Mouse (Mus musculus): ENCODE measurements around the gene Itga4. TPM values are rescaled to one million over a fixed set of nuclear protein-coding genes. Genes with fewer than 3 reads are reported as not detected.

Gene Itga4
- 2.7 and 8.1 TPM in 2 replicates for polyA plus RNA-seq (2015; fragmentation: Nextera tagmentation; extraction: Ambion mirVana)

DNA sequence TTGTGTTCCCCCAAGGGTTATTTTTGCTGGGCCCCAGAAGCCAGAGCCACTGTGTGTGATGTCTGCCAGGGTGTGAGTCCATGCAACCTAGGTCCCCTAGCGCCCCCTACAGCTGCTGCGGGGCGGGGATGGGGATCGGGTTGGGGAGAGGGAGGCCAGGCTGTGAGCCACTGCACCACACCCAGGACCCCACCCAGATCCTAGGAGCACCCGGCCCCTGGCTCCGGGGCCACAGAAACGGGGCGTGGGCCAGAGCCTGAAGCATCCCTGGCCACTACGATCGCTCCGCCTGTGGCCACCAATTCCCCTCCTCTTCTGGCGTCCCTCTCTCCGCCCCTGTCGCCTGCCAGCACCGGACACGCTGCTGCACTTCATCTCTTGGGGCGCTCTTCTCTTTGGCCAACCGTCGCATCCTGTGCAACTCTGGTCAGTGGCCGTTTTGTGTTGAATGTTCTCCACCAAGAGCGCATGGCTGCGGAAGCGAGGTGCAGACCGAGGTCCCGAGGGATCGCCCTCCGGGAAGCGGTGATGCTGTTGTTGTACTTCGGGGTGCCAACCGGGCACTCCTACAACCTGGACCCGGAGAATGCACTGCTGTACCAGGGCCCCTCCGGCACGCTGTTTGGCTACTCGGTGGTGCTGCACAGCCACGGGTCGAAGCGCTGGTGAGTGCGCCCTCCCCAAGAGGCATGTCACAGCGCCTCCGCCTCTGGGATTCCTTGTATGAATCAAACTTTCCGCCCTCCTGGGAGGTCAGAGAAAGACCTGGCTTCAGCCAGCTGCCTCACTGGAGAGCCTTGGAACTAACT lies at the start of gene Itga4:
Itga4 (plus strand) TSS at position 235 of the 809 bp plus-strand sequence.
- Histone ChIP-seq H3K4me1 (replicated peaks) (peaks cover 13% of the 10 kb centered on the region), H3K9me3 (replicated peaks) (no peaks in the 10 kb centered on the region), H3K27ac (peak within 1 kb of the TSS; percentile 54), H3K4me3 (peak within 1 kb of the TSS; percentile 58), H3K27me3 (peaks cover 6% of the 10 kb centered on the region; the same call in 1 of the 2 replicates), H3K9ac (peak within 1 kb of the TSS; percentile 54), H3K36me3 (no peaks in the 10 kb centered on the region), H3K4me2 (peak within 1 kb of the TSS; percentile 93)
- ATAC-seq (replicated peaks; ENCODE audit: insufficient number of reproducible peaks, insufficient read depth, low FRiP score, low read depth), result peak; percentile 82
- under 1% methylated on average over 41 of the region's 41 CpGs for WGBS

DNA sequence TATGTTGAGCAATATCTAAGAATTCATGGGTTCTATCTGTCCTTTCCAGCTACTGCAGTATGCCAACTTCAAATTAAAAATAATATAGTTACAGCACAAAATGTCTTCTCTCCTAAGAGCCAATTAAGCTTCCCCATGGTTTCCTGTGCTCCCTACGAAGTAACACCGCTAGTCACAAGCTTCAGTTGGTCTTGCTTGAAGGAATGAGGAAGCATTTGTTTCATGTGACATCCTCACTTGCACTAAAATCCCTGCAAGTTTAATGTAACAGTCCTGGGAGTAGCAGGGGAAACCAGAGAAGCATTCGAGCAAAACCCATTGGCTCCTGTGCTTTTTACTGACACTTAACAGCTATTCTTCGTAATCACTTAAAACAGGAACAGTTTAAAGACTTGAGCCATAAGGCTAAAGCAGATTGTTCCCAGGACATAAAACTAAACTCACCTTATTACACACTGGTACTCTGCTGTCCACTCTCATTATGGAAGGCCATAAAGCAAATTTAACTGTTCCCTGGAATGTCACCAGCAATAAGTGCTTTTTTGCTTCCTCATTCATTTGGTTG lies 49.0 kb upstream of the Itga4 start:
- Histone ChIP-seq H3K4me1 (replicated peaks) (no peaks in the 10 kb centered on the region), H3K4me3 (no peak overlapping the region), H3K9me3 (replicated peaks) (no peaks in the 10 kb centered on the region), H3K36me3 (no peaks in the 10 kb centered on the region), H3K4me2 (no peak overlapping the region), H3K27ac (no peak overlapping the region), H3K27me3 (no peaks in the 10 kb centered on the region), H3K9ac (no peak overlapping the region)
- ATAC-seq (replicated peaks; ENCODE audit: insufficient number of reproducible peaks, insufficient read depth, low FRiP score, low read depth), result no peak
- 77% methylated on average over 4 of the region's 4 CpGs for WGBS

DNA sequence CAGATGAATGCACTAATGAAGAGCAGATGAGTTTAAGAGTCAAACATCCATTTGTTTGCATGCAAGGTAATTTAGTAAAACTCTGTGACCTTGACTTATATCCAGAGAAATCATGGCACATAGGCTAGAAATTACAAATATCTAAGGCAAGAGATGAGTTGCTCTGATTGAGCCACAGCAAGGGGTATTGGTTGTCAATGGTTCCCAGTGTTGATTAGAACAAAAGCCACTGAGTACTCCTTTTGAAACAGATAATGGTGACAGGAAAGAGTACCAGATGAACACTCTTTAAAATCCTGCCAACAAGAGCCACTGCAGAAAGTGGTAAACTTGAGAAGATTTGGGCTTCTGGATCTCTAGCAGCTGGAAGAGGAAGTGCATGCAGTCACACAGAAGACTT lies 40.2 kb upstream of the Itga4 start:
- no peaks in the 10 kb centered on the region for H3K27me3 ChIP-seq
- H3K4me2 ChIP-seq, result no peak overlapping the region
- no peak for ATAC-seq (replicated peaks; ENCODE audit: insufficient number of reproducible peaks, insufficient read depth, low FRiP score, low read depth)
- no peak overlapping the region for H3K4me3 ChIP-seq
- no peaks in the 10 kb centered on the region for H3K4me1 ChIP-seq (replicated peaks)
- H3K36me3 ChIP-seq, result no peaks in the 10 kb centered on the region
- H3K27ac ChIP-seq, result no peak overlapping the region
- no peaks in the 10 kb centered on the region for H3K9me3 ChIP-seq (replicated peaks)
- H3K9ac ChIP-seq, result no peak overlapping the region

DNA sequence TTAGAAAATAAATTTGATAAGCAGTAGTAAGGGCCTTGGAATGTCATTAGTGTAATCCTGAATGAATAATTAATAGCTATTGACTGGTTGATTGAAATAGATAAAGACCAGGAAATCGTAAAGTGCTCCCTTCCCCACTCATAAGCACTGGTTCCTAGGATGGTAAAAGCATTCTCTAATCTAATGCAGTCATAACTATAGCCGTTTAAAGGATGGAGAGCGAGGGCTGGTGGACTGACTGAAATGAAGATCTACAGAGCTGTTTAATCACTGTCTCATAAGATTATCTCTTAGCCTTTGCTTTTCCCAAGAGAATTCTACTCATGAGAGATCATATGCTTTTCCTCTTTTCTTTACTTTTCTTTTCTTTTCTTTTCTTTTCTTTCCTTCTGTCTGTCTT lies 39.7 kb upstream of the Itga4 start:
- H3K36me3 ChIP-seq, result no peaks in the 10 kb centered on the region
- H3K27me3 ChIP-seq, result no peaks in the 10 kb centered on the region
- 69% methylated on average over 3 of the region's 3 CpGs for WGBS
- no peak overlapping the region for H3K4me3 ChIP-seq
- H3K4me2 ChIP-seq, result no peak overlapping the region
- H3K4me1 ChIP-seq (replicated peaks), result no peaks in the 10 kb centered on the region
- no peak overlapping the region for H3K9ac ChIP-seq
- no peak overlapping the region for H3K27ac ChIP-seq
- no peaks in the 10 kb centered on the region for H3K9me3 ChIP-seq (replicated peaks)
- ATAC-seq (replicated peaks; ENCODE audit: insufficient number of reproducible peaks, insufficient read depth, low FRiP score, low read depth), result no peak

DNA sequence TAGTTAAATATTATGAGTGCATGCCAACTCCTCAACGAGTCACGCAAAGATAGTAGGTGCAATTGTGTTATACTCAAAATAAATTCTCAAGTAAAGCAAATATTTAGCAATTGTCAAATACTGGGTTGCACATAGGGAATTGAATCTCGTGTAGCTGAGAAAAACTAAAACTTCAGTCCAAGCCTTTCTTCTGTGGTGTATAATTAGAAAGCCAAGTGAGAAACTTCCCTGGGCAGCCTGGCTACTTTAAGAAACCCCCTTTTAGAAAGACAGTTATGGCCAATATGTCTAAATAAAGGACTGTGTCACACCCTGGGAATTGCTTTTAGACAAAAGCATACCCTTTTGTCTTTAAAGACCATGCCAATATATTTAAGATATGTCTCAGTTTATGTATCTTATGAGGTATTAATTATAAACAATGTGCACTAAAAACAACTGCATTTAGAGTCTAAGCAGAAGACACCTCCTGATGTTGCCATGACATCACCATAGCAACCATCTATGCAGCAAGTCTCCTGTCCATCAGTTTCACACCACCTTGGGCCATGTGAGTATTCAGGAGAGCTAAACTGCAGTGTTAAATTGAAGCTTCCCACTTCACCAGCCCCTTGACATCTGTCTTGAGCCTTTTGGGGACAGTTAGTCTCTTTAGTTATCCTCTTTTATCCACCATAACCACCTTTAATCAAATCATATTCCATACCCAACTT lies 30.4 kb upstream of the Itga4 start:
- no peaks in the 10 kb centered on the region for H3K27me3 ChIP-seq
- H3K27ac ChIP-seq, result no peak overlapping the region
- WGBS, result 64% methylated on average over 3 of the region's 3 CpGs
- no peaks in the 10 kb centered on the region for H3K36me3 ChIP-seq
- ATAC-seq (replicated peaks; ENCODE audit: insufficient number of reproducible peaks, insufficient read depth, low FRiP score, low read depth), result no peak
- no peak overlapping the region for H3K4me2 ChIP-seq
- no peak overlapping the region for H3K9ac ChIP-seq
- H3K4me3 ChIP-seq, result no peak overlapping the region
- no peaks in the 10 kb centered on the region for H3K4me1 ChIP-seq (replicated peaks)
- no peaks in the 10 kb centered on the region for H3K9me3 ChIP-seq (replicated peaks)

DNA sequence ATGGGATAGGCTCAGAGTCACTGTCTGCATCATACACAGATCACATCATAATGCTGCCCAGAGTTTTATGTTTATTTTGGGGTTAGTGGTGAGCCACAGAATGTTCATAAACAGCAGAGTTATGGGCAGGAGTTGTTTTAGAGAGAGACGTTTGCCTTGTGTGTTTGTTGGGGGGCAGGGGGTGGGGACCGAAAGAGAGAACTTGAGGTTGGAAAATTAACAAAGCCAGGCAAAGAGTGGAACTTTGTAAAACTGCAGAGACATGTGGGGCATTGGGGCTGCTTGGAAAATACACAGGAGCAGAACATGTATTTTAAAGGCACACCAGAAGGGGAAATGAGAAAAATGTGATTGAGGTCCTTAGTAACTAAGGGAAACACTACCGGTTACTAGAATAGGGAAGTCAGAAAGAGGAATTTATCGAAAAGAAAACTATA lies 27.4 kb upstream of the Itga4 start:
- no peaks in the 10 kb centered on the region for H3K4me1 ChIP-seq (replicated peaks)
- no peaks in the 10 kb centered on the region for H3K9me3 ChIP-seq (replicated peaks)
- H3K27ac ChIP-seq, result no peak overlapping the region
- no peak overlapping the region for H3K4me3 ChIP-seq
- 74% methylated on average over 4 of the region's 4 CpGs for WGBS
- no peak overlapping the region for H3K9ac ChIP-seq
- H3K36me3 ChIP-seq, result no peaks in the 10 kb centered on the region
- H3K4me2 ChIP-seq, result no peak overlapping the region
- ATAC-seq (replicated peaks; ENCODE audit: insufficient number of reproducible peaks, insufficient read depth, low FRiP score, low read depth), result no peak
- H3K27me3 ChIP-seq, result no peaks in the 10 kb centered on the region

DNA sequence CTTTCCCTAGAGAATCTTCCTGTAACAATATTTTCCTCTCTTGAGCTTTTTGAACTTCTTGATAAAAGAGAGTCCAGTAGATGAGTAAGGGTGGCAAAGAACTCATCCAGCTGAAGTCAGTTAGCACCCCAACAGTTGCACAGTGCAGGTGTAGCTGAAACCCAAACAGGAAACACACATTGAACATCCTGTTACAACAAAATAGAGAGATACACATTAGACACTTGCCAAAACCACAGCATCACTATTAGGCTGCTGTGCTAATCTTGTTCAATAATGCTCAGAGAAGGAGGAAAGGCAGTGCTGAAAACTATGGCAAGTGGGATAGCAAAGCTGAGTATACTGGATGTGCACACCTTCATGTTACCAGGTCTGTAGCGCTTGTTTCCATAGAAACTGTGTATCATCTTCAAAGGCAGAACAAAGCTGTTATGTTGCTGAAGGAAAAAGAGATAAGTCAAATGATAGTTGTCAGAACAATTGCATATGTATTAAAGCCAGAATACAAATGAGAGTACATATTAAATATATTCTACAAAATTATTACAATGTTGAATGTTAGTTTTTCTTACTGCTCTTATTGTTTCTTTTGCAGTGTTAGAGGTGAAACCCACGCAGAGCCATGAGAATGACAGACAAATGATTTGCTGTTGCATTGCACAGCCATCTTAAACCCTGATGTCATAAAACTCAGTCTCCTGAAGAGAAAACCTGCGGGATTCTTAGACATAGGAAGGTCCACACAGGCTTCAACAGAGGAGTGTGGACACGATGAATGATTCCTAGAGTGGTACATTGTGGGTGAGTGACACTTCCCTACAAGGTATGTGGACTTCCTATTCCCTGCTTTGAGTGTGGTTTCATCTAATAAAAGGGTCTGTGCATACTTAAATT lies 23.9 kb upstream of the Itga4 start:
- no peak overlapping the region for H3K4me3 ChIP-seq
- H3K27ac ChIP-seq, result no peak overlapping the region
- ATAC-seq (replicated peaks; ENCODE audit: insufficient number of reproducible peaks, insufficient read depth, low FRiP score, low read depth), result no peak; the same call in 1 of the 2 replicates
- H3K4me1 ChIP-seq (replicated peaks), result no peaks in the 10 kb centered on the region
- WGBS, result 84% methylated on average over 4 of the region's 4 CpGs
- no peak overlapping the region for H3K4me2 ChIP-seq
- H3K27me3 ChIP-seq, result no peaks in the 10 kb centered on the region
- no peak overlapping the region for H3K9ac ChIP-seq
- no peaks in the 10 kb centered on the region for H3K36me3 ChIP-seq
- H3K9me3 ChIP-seq (replicated peaks), result no peaks in the 10 kb centered on the region

DNA sequence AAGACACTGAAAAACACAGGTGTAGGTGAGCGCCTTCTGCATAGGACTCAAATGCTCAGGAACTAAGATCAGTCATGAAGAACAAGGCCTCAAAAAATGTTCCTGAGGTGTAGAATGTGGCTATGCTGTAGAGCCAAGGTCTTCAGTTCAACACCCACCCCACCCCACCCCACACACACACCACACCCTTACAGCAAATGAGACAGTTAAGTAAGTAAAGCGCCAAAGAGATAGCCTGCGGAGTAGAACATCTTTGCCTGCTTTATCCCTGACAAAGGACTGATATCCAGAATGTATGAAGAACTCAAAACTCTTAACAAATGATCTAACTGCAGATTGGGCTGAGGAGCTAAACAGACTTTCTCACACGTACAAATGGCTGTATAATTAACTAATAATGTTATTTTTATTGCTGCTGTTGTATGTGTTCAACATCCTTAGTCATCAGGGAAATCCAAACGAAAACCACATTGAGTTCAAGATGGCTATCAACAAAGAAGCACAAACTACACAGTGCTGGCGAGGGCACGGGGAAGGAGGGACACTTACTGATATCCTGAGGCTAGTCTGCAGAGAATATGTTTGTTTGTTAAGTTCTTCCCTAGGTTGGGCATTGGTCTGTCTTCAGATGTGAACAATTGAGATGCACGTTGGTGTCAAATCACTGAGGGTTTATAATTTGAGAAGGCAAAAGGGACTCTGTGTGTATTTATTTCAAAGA lies 19.3 kb upstream of the Itga4 start:
- Histone ChIP-seq H3K4me1 (replicated peaks) (no peaks in the 10 kb centered on the region), H3K9me3 (replicated peaks) (no peaks in the 10 kb centered on the region), H3K4me3 (no peak overlapping the region), H3K4me2 (no peak overlapping the region), H3K36me3 (no peaks in the 10 kb centered on the region), H3K9ac (no peak overlapping the region), H3K27ac (no peak overlapping the region), H3K27me3 (no peaks in the 10 kb centered on the region)
- ATAC-seq (replicated peaks; ENCODE audit: insufficient number of reproducible peaks, insufficient read depth, low FRiP score, low read depth), result no peak
- WGBS, result 78% methylated on average over 8 of the region's 8 CpGs

DNA sequence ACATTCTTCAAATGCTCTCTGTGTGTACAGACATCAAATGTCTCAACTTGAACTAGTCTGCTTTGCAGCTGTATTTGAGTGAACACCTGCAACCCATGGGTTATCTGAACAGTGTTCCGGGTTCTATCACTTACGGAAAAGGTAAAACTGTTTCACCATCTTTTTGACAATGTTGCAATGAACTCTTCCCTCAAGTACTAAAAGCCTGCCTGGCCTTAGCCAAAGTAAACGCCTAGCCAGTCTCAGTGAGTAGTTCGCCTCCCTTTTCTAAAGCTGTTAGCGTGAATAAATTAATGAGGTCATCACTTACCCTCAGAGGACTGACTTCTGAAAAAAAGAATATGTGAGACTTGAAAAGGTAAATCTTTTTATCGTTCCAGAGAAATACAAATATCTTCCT lies 18.0 kb upstream of the Itga4 start:
- Histone ChIP-seq H3K4me3 (no peak overlapping the region), H3K9me3 (replicated peaks) (no peaks in the 10 kb centered on the region), H3K36me3 (no peaks in the 10 kb centered on the region), H3K4me1 (replicated peaks) (peaks cover 4% of the 10 kb centered on the region), H3K27ac (no peak overlapping the region), H3K4me2 (no peak overlapping the region), H3K9ac (no peak overlapping the region), H3K27me3 (no peaks in the 10 kb centered on the region)
- no peak for ATAC-seq (replicated peaks; ENCODE audit: insufficient number of reproducible peaks, insufficient read depth, low FRiP score, low read depth)
- WGBS, result 65% methylated on average over 6 of the region's 6 CpGs

DNA sequence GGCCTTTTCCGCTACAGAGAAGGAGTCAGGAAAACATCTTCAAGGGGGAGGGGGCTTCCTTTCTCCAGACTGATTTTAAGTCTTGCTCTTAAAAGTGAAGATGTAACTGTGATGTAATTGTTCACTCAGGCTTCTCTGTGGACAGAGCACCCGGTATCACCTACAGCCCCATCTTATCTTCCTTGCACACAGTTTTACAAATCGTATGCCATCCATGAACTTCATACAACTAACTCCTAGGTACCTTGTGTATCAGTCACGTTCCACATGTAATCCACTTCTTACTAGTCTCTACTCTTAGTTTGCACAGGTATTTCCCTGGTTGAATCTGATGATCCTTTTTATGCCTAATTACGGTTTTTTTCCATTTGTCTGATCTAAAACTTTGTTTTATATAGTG lies 10.9 kb upstream of the Itga4 start:
- Histone ChIP-seq H3K27ac (no peak overlapping the region), H3K36me3 (no peaks in the 10 kb centered on the region), H3K4me2 (no peak overlapping the region), H3K27me3 (no peaks in the 10 kb centered on the region), H3K4me3 (no peak overlapping the region), H3K9me3 (replicated peaks) (no peaks in the 10 kb centered on the region), H3K4me1 (replicated peaks) (peaks cover 13% of the 10 kb centered on the region), H3K9ac (no peak overlapping the region)
- 76% methylated on average over 5 of the region's 5 CpGs for whole genome bisulfite sequencing
- ATAC-seq (replicated peaks; ENCODE audit: insufficient number of reproducible peaks, insufficient read depth, low FRiP score, low read depth), result no peak

Measured in heart, embryonic 15.5 days (tissue).